Mouse (Mus musculus) thymus, adult 2 months (tissue): Measurements from ENCODE around the gene Igf1r. TPM values are rescaled to one million over a fixed set of nuclear protein-coding genes. Genes with fewer than 3 reads are reported as not detected.
A peak's percentile ranks its signal among the peaks of the same experiment; 100 is the strongest.

Experiments
- DNase-seq: peaks from one replicate; pipeline ENCODE4 v3.0.0; 2021
- H3K27ac ChIP-seq: fragments of 200-500 bp; 2 replicates; pipeline ENCODE4 v1.5.1; 2012; ENCODE audit warnings: low read length, control low read depth; ENCODE audit not compliant: control insufficient read depth, insufficient read depth
- H3K27me3 ChIP-seq: fragments of 200-500 bp; 2 replicates; pipeline ENCODE4 v1.6.1; 2012; ENCODE audit warnings: mild to moderate bottlenecking, low read length, moderate library complexity, mixed read lengths; ENCODE audit not compliant: control insufficient read depth, insufficient read depth
- H3K36me3 ChIP-seq: fragments of 200-500 bp; 2 replicates; pipeline ENCODE4 v1.6.1; 2012; ENCODE audit warnings: mild to moderate bottlenecking, low read length, moderate library complexity; ENCODE audit not compliant: control insufficient read depth, insufficient read depth
- H3K4me1 ChIP-seq: fragments of 200-500 bp; replicated peaks from 2 replicates; pipeline ENCODE4 v1.6.1; 2012; ENCODE audit warnings: low read length; ENCODE audit not compliant: control insufficient read depth, insufficient read depth
- H3K4me3 ChIP-seq: fragments of 200-500 bp; 2 replicates; pipeline ENCODE4 v1.5.1; 2012; ENCODE audit warnings: mild to moderate bottlenecking, low read length, control low read depth, moderate library complexity; ENCODE audit not compliant: control insufficient read depth, insufficient read depth
- CTCF ChIP-seq: fragments of 200-500 bp; IDR thresholded peaks from 2 replicates; pipeline ENCODE4 v1.5.1; 2012; ENCODE audit warnings: mild to moderate bottlenecking, control low read depth, low read length, moderate library complexity, borderline replicate concordance; ENCODE audit not compliant: control insufficient read depth, poor library complexity, insufficient read depth; ENCODE audit errors: extremely low read depth
- POLR2A ChIP-seq: fragments of 200-500 bp; IDR thresholded peaks from 2 replicates; pipeline ENCODE4 v1.6.1; 2012; ENCODE audit warnings: mild to moderate bottlenecking, low read length, control low read depth, moderate library complexity; ENCODE audit not compliant: control insufficient read depth, poor library complexity, insufficient read depth; ENCODE audit errors: extremely low read depth
- WGBS: fragments of 180-500 bp; shearing (Covaris S2); methylation state at CpG from one replicate; pipeline ENCODE4 v1.1.7; 2018; 5-methylcytosine and 5-hydroxymethylcytosine counted together
- polyA plus RNA-seq: library from polyadenylated mRNA; depleted of rRNA; stranded (reverse); fragments of >200 nt; gene quantifications from 2 replicates; pipeline ENCODE4 v1.2.3, GENCODE M21; 2012

Gene Igf1r
- polyA plus RNA-seq, 1 experiment, result 9.2 TPM

DNA sequence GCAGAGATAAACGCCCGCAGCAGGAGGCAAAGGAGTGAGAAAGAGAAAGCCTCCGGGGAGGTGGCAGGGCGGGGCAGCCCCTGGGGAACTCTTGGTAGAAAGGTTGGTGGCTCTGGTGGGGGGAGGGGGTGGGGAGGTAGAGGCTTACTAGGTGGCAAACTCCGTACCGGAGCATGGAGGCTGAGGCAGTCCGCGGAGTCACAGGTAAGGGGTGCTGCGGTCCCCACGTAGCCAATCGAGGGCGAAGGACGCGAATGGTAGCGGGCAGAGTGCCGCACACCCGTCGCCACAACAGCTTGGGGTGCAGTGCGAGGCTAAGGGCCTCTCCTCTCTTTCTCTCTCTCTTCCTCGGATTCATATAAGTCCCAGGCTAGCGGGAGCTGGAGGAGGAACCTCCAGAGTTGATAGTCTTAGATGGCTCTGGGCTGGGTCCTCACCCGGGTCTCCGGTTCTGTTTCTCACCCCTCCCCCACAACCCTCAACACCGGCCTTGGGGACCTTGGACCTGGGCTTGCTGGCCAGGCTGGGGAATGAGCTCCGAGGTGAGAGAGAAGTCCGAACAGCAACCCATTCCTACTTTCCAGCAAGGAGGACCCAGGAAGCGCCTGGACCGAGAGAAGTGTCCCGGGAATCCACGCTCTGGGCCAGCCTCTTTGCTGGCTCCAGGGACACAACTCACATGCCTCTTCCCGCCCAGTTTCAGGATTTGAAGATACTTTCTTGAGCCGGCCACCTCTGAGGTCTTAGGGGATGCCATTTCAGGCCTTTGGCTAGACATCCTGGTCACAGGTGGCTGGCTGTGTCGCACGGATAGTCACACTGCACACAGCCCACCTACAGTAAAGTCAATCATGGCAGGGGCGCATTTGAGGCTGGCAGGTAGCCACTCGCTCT lies 323.5 kb downstream of the Igf1r start:
- H3K36me3 ChIP-seq, result no peaks in the 10 kb centered on the region
- WGBS, result 2% methylated on average over 36 of the region's 36 CpGs
- TF ChIP-seq POLR2A, result peak; percentile 86
- TF ChIP-seq CTCF, result 0 out of 2 replicates have a peak, but pooled peaks have one; percentile 1
- H3K27ac ChIP-seq, result peak overlapping the region; percentile 85
- peak overlapping the region; percentile 55 for H3K4me3 ChIP-seq
- peaks cover 40% of the 10 kb centered on the region for H3K4me1 ChIP-seq
- no peaks in the 10 kb centered on the region for H3K27me3 ChIP-seq
- peak; percentile 75 for DNase-seq

DNA sequence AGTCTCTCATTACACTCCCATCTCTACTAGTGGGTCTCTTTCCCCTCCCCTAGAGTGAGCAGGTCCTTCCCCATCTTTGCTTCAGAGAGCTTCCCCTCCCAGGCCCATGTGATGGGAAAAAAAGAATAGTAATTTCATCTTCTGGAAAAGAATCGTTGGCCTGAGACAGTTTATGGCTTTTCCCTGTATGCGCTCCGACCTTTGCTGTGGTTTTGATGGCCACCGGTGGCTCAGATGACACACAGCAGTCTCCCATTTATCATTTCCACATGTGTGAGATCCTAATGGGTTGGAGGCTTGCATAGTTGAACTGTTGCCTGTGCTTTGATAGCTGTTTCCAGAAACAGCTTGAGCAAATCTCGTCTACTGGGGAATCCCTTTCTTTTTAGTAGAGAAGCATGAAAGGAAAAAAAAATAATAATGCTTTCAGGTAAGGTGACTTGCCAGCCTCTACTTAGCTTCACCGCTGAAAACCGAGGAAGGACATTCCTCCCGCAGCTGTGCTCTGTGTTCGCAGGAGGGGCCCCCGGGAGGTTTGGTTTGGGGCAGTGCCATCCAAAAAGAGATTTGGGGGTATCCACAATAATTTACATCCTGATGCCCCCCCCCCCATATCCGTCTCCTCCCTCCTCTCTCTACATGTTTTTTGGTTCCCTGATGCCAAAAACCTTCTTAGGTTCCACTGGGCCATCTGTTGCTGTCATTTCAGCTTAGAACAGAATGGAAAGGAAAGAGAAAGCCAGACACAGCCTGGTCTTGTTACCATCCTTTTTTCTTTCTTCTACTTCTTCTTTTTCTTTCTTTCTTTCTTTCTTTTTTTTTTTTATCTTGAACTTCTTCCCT lies 324.6 kb downstream of the Igf1r start:
- Histone ChIP-seq H3K27me3 (no peaks in the 10 kb centered on the region), H3K4me3 (peak overlapping the region; percentile 56), H3K4me1 (peaks cover 42% of the 10 kb centered on the region), H3K27ac (peak overlapping the region; percentile 92), H3K36me3 (no peaks in the 10 kb centered on the region)
- TF ChIP-seq CTCF, result no peak
- TF ChIP-seq POLR2A, result no peak
- DNase-seq, result no peak
- 2% methylated on average over 11 of the region's 11 CpGs for WGBS

DNA sequence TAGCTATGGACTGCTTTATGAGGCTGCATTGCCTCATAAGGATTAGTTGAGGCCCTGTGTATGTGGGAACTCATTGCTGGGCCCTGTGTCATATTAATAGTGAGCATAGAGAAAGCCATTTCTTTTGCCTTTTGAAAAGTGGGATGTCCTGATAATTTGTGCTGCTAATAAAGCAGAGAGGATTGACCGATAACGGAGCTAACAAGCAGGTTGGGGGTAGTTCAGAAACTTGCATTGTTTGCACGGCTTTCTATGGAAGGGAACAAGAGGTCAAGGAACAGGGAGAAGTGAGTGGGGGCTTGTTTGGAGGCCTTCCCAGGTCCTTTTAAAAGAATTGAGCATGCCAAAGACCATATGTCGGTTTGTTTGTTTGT lies 325.3 kb downstream of the Igf1r start:
- Histone ChIP-seq H3K4me3 (peak overlapping the region; percentile 49; the same call in 1 of the 2 replicates), H3K27ac (peak overlapping the region; percentile 77), H3K27me3 (no peaks in the 10 kb centered on the region), H3K4me1 (peaks cover 38% of the 10 kb centered on the region), H3K36me3 (no peaks in the 10 kb centered on the region)
- TF ChIP-seq CTCF (no peak), POLR2A (no peak)
- DNase-seq, result no peak
- WGBS, result 50% methylated on average over 4 of the region's 4 CpGs

DNA sequence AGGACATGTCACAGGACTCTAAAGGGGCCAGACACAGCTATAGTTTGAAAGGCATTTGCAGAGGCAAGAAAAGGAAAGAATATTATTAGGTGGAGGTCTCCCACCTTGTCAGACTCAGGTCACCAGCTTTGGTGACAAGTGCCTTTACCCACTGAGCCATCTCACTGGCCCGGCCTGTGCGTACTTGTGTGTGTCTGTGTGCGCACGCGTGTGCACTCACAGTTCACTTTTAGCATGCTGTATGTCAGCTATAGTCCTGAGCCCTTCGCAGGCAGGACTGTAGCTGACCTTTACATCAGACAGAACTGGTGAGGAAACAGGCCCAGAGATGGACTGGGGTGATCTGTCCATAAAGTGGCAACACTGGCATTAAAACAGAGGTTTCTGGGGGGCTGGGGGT lies 325.8 kb downstream of the Igf1r start:
- Histone ChIP-seq H3K27me3 (no peaks in the 10 kb centered on the region), H3K4me3 (peak overlapping the region; percentile 49), H3K4me1 (peaks cover 38% of the 10 kb centered on the region), H3K27ac (peak overlapping the region; percentile 77), H3K36me3 (no peaks in the 10 kb centered on the region)
- TF ChIP-seq CTCF, result no peak
- TF ChIP-seq POLR2A, result no peak
- DNase-seq, result no peak
- WGBS, result 45% methylated on average over 6 of the region's 6 CpGs

DNA sequence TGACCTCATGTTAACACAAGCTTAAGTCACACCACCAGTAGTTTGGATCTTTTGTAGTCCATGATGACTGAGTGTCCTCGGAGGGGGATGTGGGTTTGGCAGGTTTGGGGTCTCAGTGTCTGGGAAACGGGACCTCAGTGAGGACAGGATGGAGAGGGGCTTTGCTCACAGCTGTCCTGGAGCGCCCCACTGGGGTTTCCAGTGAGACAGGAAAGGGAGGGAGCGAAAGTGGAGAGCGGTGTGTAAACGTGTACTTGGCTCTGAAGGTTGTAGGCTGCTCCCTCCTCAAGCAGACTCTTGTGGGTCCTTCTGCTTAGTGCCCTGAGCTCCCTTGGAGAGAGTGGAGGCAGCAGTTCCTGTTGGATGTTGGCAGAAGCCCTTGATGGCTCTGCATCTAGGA lies 326.3 kb downstream of the Igf1r start:
- Histone ChIP-seq H3K4me1 (peaks cover 41% of the 10 kb centered on the region), H3K36me3 (0 out of 2 replicates have a peak, but pooled peaks cover under 1% of the 10 kb centered on the region), H3K27ac (peak overlapping the region; percentile 84), H3K27me3 (no peaks in the 10 kb centered on the region), H3K4me3 (peak overlapping the region; percentile 49)
- TF ChIP-seq CTCF, result no peak
- TF ChIP-seq POLR2A, result 0 out of 2 replicates have a peak, but pooled peaks have one; percentile 29
- DNase-seq, result peak; percentile 81
- WGBS, result 5% methylated on average over 6 of the region's 6 CpGs

DNA sequence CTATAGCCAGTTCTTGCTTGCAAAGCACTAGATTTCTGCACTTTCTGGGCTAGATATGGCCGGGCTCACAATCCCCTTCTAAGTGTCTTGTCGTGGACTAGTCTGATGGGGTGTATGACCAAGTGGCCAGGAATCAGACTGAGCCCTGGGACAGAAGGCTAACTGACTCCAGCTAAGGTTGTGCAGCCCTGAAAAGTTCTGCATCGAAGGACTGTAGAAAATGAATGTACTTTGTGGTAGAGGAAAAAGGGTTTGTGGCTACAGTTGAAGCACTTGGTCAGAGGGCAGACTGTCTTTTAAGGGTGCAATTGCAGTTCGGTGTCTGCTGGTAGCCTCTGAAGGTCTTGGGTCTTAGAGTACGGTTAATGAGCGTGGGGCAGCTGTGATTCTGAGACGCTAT lies 326.9 kb downstream of the Igf1r start:
- 14% methylated on average over 7 of the region's 7 CpGs for WGBS
- Histone ChIP-seq H3K27ac (peak overlapping the region; percentile 84), H3K36me3 (0 out of 2 replicates have a peak, but pooled peaks cover 6% of the 10 kb centered on the region), H3K4me3 (peak overlapping the region; percentile 23), H3K4me1 (peaks cover 40% of the 10 kb centered on the region), H3K27me3 (no peaks in the 10 kb centered on the region)
- DNase-seq, result no peak
- no peak for TF ChIP-seq POLR2A
- no peak for TF ChIP-seq CTCF
